Mouse (Mus musculus) gastrocnemius, postnatal 14 days (tissue): ENCODE data around the gene Cybrd1. TPM values are rescaled to one million over a fixed set of nuclear protein-coding genes. Genes with fewer than 3 reads are reported as not detected.
A peak's percentile ranks its signal among the peaks of the same experiment; 100 is the strongest.

Source experiments
- DNase-seq: peaks from one replicate; pipeline ENCODE4 v3.0.0; 2021; ENCODE audit warnings: mixed read lengths
- intact Hi-C: fragments of 180-260 bp; cut with DNase I; formaldehyde crosslinking; loops from one replicate; pipeline ENCODE4 v1.15.1; 2025; ENCODE audit warnings: low total_unique reads
- long read RNA-seq, 2 experiments: library from polyadenylated mRNA; stranded (forward); transcript quantifications; one replicate each; pipeline ENCODE4 v2.0.0; 2021
- total RNA-seq, 2 experiments: library from RNA; stranded (reverse); gene quantifications; 2 replicates each; pipeline ENCODE4 v1.2.3; 2021

Gene Cybrd1
- 1 to 10 TPM; 1.9 to 2.0 TPM for total RNA-seq
- long read RNA-seq, experiment 1, full-length matches to known transcripts, result 1 of 1 reads
- long read RNA-seq, experiment 1, partial matches to known transcripts, result 0 of 1 reads
- long read RNA-seq, experiment 1, other reads (novel, unspliced or antisense), result 0 of 1 reads
- long read RNA-seq, experiment 2, result 0 reads

GRCm38 (mm10) chr2:71117797-71118708 lies at the start of gene Cybrd1:
Gene Cybrd1, plus strand, starts transcription at chr2:71117923.
- intact Hi-C loops, result no loop called here
- DNase-seq, result peak; percentile 72

DNA sequence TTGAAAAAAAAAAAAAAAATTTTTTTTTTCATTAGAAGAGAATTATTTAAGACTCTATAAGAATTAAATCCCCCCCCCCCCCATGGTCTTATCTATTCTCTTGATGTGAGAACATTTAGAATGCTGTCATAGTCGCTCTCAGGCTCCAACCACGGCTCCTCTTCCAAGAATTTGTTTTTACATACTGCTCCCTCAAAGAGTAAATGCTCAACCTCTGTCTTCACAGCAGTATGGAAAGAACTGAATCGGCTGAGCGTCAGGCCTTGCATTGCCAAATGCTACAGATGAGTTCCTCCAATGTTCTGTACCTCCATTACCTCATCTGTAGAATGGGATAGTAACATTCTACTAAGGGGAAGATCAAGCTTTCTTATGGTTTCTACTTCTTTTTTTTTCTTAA lies 46.1 kb upstream of the Cybrd1 start:
- DNase-seq, result no peak

GRCm38 (mm10) chr2:71073330-71073729 lies 44.4 kb upstream of the Cybrd1 start:
- intact Hi-C loops, result no loop called here
- DNase-seq, result no peak

More for the DNA sequence above, 46.1 kb upstream of the Cybrd1 start:
- intact Hi-C loops, result no loop called here

- intact Hi-C loops, result no loop called here
- no peak for DNase-seq
Measured at GRCm38 (mm10) chr2:71073828-71074227, 43.9 kb upstream of the Cybrd1 start.

DNA sequence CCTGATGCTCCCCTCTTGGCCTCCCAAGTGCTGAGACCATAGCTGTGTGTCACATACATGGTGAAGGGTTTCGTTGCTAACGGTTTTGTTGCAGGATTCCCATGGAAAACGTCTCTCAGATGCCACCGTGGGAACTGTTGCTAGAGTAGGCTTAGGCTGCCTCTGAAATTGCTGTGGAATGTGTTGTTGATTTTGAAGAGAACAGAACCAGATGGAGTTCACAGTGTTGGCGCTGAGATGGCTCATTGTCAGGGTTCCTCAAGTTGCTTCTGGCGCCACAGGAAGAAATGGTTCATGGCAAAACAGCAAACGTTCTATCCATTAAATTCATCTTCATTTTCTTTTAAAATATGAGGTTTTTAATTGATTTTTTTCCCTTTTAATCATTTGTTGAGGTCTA lies 35.3 kb upstream of the Cybrd1 start:
- intact Hi-C loops, result no loop called here
- no peak for DNase-seq

- no peak for DNase-seq
- intact Hi-C loops, result no loop called here
Measured at GRCm38 (mm10) chr2:71083454-71084193, 34.1 kb upstream of the Cybrd1 start.

DNA sequence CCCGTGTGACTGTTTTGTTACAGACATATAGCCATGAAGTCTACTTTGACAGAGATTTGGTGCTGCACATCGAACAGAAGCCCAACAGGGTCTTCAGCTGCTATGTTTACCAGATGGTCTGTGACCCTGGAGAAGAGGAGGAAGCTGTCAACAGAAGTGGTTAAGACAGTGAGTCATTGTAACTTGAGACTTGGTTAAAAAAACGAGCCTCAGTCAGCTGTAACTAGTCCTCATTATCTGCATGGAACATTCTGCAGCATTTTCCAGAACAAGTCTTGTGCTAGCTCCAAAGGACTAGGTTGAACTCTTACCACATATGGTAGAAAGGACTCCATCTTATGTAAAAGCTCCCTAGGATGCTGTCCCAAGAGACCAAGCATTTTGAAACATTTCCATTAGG lies 28.0 kb upstream of the Cybrd1 start:
- DNase-seq, result no peak
- intact Hi-C loops, result no loop called here

DNA sequence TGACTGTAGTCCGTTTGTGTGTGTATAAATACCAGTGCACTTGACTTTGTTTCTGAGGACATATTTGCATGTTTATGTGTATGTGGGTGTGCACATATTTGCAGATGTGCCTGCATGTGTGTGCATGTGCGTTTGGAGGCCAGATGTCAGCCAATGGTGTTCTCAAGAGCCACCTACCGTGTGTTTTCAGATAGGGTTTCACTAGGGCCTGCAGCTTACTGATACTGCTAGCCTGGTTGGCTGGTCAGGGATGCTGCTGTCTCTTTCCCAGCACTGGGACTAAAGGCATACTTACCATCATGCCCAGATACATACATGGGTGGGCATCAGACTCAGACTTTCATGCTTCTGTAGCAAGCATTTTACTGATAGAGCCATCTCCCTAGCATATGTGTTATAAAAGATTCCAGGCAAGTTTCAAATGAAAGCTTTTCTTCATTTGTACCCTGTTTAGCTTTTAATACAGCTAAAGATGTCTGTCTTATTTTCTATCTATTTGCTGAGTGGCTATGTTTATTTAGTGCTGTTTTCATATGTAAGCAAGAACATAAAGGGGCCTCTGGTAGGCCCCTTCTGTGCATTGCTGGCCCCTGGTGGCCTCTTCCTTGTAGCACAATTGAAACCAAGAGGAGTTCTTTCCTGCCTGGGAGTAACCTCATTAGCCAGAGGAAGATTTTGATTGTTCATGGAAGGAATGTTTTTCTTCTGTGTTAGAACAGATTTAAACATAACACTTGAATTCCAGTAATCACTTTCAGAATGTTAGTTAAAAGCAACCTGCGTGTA lies 26.9 kb upstream of the Cybrd1 start:
- no peak for DNase-seq

DNA sequence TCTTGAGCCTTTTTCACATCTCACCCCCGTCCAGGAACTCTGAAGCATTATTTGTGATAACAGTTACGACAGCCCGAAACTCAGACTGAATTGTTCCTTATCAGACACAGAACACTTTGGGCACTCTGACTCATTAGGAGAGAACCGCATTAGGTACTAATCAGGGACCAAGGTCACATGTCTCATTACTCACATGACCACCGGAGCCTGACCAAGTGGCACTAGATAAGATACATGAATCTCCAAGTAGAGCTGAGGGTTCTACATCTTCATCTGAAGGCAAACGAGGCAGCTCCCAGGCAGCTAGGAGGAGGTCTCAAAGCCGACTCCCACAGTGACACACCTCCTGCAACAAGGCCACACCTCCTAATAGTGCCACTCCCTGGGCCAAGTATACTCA lies 21.6 kb upstream of the Cybrd1 start:
- intact Hi-C loops, result no loop called here
- no peak for DNase-seq

More for the DNA sequence above, 26.9 kb upstream of the Cybrd1 start:
- intact Hi-C loops, result no loop called here

GRCm38 (mm10) chr2:71102621-71103291 lies 15.0 kb upstream of the Cybrd1 start:
- DNase-seq, result no peak
- intact Hi-C loops, result no loop called here

GRCm38 (mm10) chr2:71103292-71103680 lies 14.4 kb upstream of the Cybrd1 start:
- intact Hi-C loops, result no loop called here

DNA sequence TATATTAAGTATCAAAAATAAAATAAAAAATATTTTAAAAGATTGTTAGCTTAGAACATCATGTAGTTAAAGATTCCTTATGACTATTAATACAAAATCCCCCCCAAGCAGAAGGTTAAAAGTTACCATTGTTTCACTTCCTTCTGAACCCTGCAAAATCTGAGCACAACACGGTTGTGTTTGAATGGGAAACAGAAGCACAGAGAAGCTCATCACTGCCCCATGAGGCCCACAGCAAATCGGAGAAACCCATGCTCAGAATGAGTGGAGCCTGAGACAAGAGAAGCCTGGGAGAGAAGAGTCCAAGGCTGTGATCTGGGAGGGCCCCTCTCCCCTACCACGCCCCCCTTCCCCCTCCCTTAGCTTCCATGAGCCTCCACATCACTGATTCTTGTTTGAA lies 13.0 kb upstream of the Cybrd1 start:
- no peak for DNase-seq
- intact Hi-C loops, result no loop called here

More at GRCm38 (mm10) chr2:71103292-71103680, 14.4 kb upstream of the Cybrd1 start:
- no peak for DNase-seq

GRCm38 (mm10) chr2:71105469-71106215 lies 12.1 kb upstream of the Cybrd1 start:
- intact Hi-C loops, result no loop called here

GRCm38 (mm10) chr2:71107225-71107624 lies 10.5 kb upstream of the Cybrd1 start:
- intact Hi-C loops, result no loop called here
- DNase-seq, result no peak

More at GRCm38 (mm10) chr2:71105469-71106215, 12.1 kb upstream of the Cybrd1 start:
- DNase-seq, result no peak

DNA sequence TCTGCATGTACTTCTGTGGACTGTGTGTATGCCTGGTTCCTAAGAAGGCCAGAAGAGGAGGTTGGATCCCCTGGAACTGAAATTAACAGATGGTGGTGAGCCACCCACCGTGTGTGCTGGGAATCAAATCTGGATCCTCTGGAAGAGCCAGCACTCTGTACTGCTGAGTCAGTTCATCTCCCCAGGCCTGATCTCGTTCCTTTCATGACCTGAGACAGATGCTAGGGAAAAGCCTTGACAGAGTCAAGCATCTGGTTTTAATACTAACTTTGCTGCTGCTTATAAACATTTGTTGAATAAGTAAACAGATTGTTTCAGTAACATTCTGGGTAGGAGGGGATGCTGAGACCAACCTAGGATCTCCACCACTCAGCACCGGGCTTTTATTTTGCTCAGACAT lies 9.2 kb upstream of the Cybrd1 start:
- intact Hi-C loops, result no loop called here
- DNase-seq, result no peak

DNA sequence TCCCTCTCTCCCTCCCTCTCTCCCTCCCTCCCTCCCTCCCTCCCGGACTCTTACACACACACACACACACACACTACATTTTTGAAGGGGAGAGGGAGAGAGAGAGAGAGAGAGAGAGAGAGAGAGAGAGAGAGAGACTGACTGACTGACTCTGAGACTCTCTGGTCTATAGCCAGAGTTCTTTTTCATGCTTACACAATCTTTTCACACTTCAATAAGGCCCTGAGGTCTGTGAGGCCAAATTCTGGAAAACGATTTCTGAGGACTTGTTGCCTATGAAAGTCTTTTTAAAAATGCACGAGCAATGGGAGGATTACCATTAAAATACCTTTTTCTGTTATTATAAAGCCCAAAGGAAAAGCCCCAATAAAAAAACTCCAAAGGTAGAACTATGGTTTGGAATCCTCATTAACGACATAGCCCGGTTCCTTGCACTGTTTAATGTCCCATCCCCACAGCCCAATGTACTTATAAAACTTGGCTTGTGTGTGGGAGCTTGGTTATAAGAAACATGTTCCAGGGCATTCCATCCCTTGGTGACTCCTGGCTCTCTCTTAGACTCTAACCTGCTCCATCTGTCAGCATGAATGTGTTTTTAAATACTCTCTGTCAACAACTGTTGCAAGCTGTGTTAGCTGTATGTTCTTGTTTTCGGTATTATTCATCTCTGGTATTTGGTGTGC lies 4.1 kb upstream of the Cybrd1 start:
- no peak for DNase-seq
- intact Hi-C loops, result no loop called here

GRCm38 (mm10) chr2:71116151-71116550 lies 1.6 kb upstream of the Cybrd1 start:
- no peak for DNase-seq
- intact Hi-C loops, result no loop called here

- intact Hi-C loops, result no loop called here
- no peak for DNase-seq
Measured at GRCm38 (mm10) chr2:71120844-71121243, 3.1 kb downstream of the Cybrd1 start.
